Mouse (Mus musculus) erythroblast, adult 5-6 weeks (primary cell): ENCODE results near the gene Vwa7. TPM values are rescaled to one million over a fixed set of nuclear protein-coding genes. Genes with fewer than 3 reads are reported as not detected.
"Not testable (repeated sequence)": the region's sequence is repeated elsewhere in the genome, so short reads cannot be mapped to it uniquely, and the experiment has no call there.

Experiments
- ATAC-seq: replicated peaks from 2 replicates; pipeline ENCODE4 v1.8.0; 2016; ENCODE audit warnings: moderate number of reproducible peaks, mild to moderate bottlenecking, moderate TSS enrichment, inconsistent platforms; ENCODE audit not compliant: poor library complexity, low FRiP score, severe bottlenecking
- total RNA-seq, 2 experiments: library from RNA; stranded (forward) in 1 of 2; stranded (reverse) in 1 of 2; fragments of 150-400 nt in 1 of 2; fragments of 200-764, 138-1000 nt in 1 of 2; gene quantifications; 2 replicates each; pipeline versions ENCODE4 v1.2.3 to v1.2.4; 2015 to 2017; ENCODE audit warnings: low replicate concordance in 2 of 2

The Vwa7 gene
- total RNA-seq, 2 experiments from 2014 or later = not detected

DNA sequence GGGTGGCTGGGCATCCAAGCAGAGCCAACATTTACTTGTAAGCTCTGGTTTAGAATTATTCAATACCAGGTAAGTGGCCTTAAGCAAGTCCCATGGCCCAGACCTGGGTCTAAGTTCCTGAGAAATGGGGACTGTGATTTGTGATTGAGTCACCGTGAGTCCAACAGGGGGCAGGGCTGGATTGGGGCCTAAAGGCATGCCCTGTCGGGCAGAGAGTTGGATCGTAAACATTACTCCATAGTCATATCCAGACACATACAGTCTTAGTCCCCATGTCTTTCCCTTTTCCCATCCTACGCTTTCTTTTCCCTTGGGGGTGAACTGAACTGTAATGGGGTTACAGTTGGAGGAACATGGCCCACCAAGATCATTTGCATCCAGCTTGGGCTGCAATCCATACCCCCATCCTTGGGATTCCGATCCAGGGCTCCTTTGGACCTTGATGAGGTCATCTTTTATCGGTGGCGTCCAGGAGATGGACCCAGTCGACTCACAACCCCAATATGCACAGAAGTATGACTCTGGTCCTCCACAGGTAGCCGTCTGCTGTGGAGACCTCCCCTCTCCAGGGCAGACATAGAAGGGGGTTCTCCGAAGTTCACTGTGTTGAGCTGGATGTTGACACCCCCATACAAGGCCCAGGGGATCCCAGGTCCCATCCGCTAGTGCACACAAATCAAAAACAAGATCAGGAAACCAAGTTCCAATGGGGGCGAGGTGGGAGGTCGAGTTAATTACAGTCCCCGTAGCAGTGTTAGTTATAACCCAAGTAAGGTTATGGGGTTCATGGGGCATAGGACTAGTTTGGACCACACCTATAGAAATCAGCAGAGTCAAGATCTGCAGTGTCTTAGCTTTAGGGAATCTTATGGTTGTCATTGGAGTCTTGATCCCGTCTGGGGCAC, 17.6 kb upstream of the Vwa7 start:
- ATAC-seq = no peak

DNA sequence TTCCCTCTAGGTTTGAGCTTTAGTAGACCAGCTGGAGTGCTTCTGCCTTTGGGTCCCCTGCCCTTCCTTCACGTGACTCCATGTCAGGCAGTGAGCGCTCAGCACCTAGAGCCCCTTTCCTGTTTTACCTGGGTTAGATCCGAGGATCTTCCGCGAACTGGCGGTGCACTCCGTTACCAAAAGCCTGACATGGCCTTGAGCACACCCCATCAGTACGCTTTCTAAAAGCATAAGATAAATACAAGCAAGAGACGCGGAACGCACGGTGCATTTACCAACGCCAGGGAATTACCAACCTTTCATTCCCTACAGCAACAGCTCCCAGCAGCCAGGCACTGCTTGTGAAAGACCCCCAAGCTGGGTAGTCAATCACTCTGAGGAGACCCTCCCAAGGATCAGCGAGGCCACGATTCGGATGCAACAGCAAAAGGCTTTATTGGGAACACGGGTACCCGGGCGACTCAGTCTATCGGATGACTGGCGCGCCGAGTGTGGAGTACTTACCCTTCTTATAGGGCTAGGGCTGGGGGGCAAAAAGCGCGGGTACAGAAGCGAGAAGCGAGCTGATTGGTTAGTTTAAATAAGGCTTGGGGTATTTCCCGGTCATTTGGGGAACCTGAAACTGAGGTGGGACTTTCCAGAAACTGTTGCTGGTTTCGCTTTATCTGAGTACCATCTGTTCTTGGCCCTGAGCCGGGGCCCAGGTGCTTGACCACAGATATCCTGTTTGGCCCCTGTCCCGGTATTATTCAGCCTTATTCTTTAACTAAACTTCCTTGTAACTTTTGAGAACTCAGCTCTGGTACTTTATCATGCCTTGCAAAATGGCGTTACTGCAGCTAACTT, 16.3 kb upstream of the Vwa7 start:
- ATAC-seq = peak; percentile 23

DNA sequence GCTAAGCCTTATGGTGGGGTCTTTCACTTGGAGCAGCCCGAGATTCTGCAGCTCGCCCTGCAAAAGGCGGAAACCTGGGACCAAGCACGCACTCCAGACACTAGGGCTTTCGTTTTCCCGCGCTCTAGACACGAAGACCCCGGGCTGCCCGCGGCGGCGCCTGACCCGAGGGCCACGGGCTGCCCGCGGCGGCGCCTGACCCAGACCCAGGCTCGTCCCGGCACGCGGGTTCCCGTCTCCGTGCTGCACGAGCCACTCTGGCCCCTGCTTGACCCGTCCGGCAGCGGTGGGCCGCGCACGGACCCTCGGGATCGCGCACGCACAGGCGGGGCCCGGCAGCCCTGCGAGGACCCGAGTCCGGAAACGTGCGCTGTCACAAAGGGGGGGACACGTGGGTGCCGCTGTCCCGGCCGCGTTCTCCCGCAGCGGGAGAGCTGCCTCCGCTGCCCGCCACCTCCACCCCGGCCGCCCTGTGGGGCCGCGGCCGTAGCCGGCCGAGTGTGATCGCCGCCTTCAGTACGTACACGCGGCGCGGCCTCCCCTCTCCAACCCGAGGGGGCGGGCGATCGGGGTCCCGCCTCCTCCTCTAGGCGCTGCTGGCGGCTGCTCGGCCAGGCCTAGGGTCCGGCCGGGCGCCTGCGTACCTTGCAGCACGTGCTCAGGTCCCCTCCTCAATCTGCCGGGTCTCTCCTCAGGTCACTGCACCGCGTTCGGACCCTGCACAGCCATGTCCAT, 15.5 kb upstream of the Vwa7 start, which contains the start of gene Vars:
Vars (plus strand) TSS at position 271 of the 735 bp plus-strand sequence.
- ATAC-seq = peak; percentile 51

DNA sequence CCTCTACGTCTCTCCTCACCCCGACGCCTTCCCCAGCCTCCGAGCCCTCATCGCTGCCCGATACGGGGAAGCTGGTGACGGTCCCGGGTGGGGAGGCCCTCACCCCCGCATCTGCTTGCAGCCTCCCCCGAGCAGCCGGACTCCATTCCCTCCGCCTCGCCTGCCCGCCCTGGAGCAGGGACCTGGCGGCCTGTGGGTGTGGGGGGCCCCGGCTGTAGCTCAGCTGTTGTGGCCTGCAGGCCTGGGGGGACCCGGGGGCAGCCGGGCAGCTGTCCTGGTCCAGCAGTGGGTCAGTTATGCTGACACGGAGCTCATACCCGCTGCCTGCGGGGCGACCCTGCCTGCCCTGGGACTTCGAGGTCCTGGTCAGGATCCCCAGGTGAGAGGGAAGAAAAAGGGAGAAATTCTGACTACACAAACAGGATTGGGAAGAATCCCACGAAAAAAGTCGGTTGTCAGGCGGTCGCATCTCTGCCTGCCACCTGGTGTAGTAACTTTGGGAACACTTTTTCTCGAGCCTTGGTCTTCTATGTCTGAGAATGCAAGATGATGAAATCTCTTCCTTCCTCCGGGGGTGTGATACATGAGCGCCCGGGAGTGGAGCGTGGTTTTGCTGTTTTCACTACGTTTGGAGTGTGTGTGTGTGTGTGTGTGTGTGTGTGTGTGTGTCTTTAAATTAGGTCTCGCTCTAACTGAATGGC, 14.8 kb upstream of the Vwa7 start:
- ATAC-seq = peak; percentile 20; the same call in 1 of the 2 replicates

DNA sequence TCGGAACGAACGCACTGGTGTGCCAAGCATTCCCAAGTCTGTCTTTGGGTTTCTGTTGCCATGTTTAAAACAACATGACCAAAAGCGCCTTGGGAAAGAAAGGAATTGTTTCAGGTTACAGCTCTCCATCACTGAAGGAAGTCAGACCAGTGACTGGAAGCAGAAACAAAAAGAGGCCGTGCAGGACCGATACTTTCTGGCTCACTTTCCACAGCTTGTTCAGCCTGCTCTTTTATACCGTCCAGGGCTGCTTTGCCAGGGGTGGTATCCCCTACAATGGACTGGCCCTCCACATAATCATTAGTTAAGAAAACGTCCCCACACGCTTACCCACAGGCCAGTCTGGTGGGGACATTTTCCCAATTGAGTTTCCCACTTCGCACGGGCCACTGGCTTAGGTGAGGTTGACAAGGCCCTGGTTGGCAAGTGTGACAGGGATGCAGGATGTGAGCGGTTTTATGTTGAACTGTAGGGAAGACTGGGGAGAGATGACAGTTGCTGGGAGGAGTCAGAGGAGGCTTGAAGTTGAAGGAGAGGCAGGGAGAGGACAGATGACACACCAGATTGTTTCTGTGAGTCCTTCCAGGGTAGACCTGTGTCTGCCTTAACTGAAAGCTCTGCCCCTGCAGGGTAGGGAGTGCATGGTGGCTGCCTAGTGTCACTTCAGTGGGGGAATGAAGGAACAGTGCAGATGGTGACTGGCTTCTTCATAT, 14.1 kb upstream of the Vwa7 start:
- peak; percentile 53 for ATAC-seq

GRCm38 (mm10) chr17:35003022-35003838, 13.1 kb upstream of the Vwa7 start:
- ATAC-seq = no peak

GRCm38 (mm10) chr17:35004075-35004717, 12.2 kb upstream of the Vwa7 start:
- no peak for ATAC-seq

DNA sequence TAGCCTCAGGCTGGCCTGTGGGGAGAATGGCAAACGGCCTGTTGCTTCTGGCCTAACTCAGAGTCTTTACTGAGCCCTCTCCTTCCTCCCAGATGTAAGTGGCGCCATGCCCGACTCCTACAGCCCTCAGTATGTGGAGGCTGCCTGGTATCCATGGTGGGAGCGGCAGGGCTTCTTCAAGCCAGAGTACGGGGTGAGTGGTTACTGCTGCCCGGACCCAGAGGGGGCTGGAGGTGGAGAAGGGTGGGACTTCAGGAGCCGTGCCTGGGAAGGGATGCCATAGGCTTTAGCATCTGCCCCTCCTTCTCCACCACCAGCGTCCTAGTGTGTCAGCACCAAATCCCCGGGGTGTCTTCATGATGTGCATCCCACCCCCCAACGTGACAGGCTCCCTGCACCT, 11.2 kb upstream of the Vwa7 start:
- no peak for ATAC-seq

- not testable (repeated sequence) for ATAC-seq
Observed at GRCm38 (mm10) chr17:35005902-35006301, 10.5 kb upstream of the Vwa7 start.

DNA sequence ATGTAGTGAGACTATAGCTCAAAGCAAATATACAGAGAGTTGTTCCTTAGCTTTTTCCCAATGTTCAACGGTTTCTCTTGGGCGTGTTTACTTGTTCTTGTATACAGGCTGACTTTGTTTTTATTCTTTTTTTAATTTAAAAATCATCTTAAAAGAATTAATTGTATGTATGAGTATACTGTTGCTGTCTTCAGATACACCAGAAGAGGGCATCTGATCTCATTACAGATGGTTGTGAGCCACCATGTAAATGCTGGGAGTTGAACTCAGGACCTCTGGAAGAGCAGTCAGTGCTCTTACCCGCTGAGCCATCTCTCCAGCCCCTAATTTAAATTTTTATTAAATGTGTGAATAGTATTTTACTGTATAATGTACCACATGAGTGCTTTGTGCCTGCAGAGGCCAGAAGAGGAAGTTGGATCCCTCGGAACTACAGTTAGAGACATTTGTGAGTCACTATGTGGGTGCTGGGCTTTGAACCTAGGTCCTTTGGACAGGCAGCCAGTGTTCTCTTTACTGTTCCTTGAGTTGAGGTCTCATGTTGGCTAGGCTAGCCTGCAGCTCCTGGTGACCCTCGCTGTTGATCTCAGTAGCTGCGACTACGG, 8.9 kb upstream of the Vwa7 start:
- ATAC-seq = no peak

GRCm38 (mm10) chr17:35009586-35009985, 6.8 kb upstream of the Vwa7 start:
- ATAC-seq = no peak

DNA sequence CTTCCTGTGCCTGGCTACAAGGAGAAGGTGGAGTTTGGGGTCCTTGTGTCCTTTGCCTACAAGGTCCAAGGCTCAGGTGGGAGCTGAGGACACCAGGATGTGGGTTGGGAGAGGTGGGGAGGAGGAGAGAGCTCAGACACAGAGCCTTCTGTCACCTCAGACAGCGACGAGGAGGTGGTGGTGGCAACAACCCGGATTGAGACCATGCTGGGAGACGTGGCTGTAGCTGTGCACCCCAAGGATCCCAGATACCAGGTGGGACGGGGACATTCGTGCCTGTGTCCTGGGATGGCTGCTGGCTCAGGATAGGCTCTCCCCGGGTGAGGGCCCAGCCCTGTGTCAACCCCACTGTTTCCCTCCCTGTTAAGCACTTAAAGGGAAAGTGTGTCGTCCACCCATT, 4.9 kb upstream of the Vwa7 start:
- no peak for ATAC-seq

DNA sequence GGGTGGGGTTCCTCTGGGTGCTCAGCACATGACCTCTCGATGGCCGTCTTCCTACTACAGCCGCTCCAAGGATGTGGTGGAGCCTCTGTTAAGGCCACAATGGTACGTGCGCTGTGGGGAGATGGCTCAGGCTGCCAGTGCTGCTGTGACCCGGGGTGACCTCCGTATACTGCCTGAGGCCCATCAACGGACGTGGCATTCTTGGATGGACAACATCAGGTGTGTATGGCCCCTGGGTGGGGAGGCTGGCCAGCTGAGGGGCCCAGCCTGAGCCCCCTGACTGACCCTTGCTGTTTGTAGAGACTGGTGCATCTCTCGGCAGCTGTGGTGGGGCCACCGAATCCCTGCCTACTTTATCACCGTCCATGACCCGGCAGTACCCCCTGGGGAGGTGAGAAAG, 3.9 kb upstream of the Vwa7 start:
- ATAC-seq = no peak

GRCm38 (mm10) chr17:35013221-35013620, 3.2 kb upstream of the Vwa7 start:
- ATAC-seq = no peak

GRCm38 (mm10) chr17:35015296-35015695, 1.1 kb upstream of the Vwa7 start:
- ATAC-seq = no peak

DNA sequence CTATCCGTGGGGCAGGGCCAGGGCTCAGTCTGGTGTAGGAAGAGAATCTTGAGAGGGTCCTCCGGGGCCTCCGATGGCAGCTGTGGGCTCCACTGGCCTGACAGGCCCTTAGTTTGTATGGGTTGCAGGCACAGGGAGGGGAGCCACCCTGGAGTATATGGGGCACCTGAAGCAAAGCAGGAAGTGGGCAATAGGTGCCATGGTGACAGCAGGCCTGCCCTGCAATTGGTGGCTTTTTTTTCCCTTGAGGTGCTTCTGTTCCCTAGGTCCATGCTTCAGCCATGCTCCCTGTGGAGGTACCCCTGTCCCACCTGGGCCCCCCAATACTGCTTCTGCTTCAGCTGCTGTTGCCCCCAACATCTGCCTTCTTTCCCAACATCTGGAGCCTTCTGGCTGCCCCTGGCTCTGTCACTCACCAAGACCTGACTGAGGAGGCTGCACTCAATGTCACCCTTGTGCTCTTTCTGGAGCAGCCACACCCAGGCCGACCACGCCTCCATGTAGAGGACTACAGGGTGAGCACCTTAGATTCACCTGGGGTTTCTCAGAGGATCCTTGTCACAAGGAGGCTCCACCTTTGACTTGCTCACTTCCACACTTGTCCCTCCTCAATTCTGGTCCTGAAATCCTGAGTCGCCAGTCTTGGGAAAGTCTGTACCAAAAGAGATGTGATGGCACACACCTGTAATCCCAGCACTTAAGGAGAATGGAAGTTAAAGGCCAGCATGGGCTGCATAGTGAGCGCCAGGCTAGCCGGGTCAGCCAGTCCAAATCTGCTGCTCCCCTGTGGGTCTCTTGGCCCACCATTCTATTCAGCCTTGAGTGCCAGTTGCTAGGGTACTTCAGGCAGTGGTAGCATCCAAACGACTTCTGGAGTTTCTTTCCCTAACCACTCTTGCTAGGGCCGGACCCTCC, 669 bp downstream of the Vwa7 start:
- ATAC-seq = no peak
